Mouse (Mus musculus) brain, embryonic 14.5 days (tissue): ENCODE measurements at regions not wholly inside any gene's neighbourhood (a gene's known extent, or its start where the extent isn't known, plus 50 kb on each side); places are given as distances from the start of the nearest gene placed in this dataset.

Source experiments
- CTCF ChIP-seq: fragments of 200-500 bp; IDR thresholded peaks from 2 replicates; pipeline ENCODE4 v1.5.1; 2012; ENCODE audit warnings: inconsistent platforms, mild to moderate bottlenecking, moderate library complexity, borderline replicate concordance; ENCODE audit not compliant: insufficient read depth, insufficient read length; ENCODE audit errors: extremely low read depth
- POLR2A ChIP-seq: fragments of 200-500 bp; IDR thresholded peaks from 2 replicates; pipeline ENCODE4 v1.6.1; 2012; ENCODE audit warnings: mild to moderate bottlenecking, inconsistent platforms, borderline replicate concordance; ENCODE audit not compliant: poor library complexity, insufficient read depth, insufficient read length, severe bottlenecking; ENCODE audit errors: extremely low read depth

DNA sequence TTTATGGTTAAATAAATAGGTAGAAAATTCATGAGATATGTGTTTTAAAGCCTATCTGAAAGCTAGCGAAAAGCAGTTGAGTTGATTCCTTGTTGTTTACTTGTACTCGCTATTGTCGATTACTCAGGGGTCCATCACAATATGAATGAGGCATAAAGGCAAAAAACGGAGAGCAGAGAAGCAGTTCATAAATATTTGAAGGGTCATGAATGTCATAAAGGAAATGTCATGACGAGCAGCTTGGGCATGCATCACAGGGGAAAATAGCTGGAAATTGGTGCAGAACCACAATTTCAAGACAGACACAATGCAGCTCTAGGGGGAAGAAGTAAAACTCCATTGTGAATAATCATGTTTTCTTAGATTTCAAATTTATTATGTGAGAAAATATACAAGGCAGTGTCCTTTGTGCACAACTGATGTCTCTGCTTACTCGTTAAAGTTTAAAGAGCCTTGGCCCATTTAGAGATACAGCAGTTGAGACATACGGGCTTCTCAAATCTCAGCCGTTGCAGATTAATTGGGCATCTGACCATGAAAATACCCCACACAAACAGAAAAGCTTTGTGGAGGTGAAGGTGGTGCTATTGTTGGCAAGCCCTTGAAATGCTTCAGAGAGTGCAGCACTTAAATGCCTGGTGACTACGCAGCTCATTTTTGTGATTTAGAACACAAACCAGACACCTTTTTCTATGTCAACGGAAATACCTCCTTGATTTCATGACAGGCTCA is 200.3 kb downstream of the Ahr start:
- TF ChIP-seq POLR2A (no peak), CTCF (no peak)
